Mouse (Mus musculus) megakaryocyte-erythroid progenitor cell, adult 5-6 weeks (primary cell): ENCODE results near the gene Tepsin. TPM values are rescaled to one million over a fixed set of nuclear protein-coding genes. Genes with fewer than 3 reads are reported as not detected.

Experiments
- ATAC-seq: replicated peaks from 2 replicates; pipeline ENCODE4 v1.8.0; 2016; ENCODE audit warnings: mild to moderate bottlenecking, inconsistent platforms; ENCODE audit not compliant: severe bottlenecking, poor library complexity, low FRiP score, low TSS enrichment
- total RNA-seq, 2 experiments: library from RNA; stranded (forward) in 1 of 2; stranded (reverse) in 1 of 2; fragments of 200-1000, 215-1000 nt in 1 of 2; fragments of >200 nt in 1 of 2; fragmentation: Nextera tagmentation in 1 of 2; gene quantifications; 2 replicates each; pipeline ENCODE4 v1.2.3; 2014 to 2017

The Tepsin gene
- total RNA-seq, 2 experiments from 2014 or later = 6.0 to 24.1 TPM

- ATAC-seq = no peak
These were observed 56.2 kb downstream of the Tepsin start for GRCm38 (mm10) chr11:120042141-120042838.

GRCm38 (mm10) chr11:120041191-120042123, 57.1 kb downstream of the Tepsin start:
- ATAC-seq = no peak

Other genes starting within 250 kb of the Tepsin start
- gene Chmp6, start 185.3 kb downstream of the Tepsin start, total RNA-seq (2014; fragmentation: Nextera tagmentation) = 13.6 and 25.2 TPM in 2 replicates
- 17.7 and 92.3 TPM in 2 replicates for gene Chmp6, start 185.3 kb downstream of the Tepsin start, total RNA-seq (2017)
- gene Baiap2, start 156.0 kb downstream of the Tepsin start, total RNA-seq (2014; fragmentation: Nextera tagmentation) = 1.0 and 2.3 TPM in 2 replicates
- gene Baiap2, start 156.0 kb downstream of the Tepsin start, total RNA-seq (2017) = 1.5 and 17.7 TPM in 2 replicates
- gene Aatk, start 51.6 kb downstream of the Tepsin start, total RNA-seq (2014; fragmentation: Nextera tagmentation) = 0.62 TPM in 1 of 2 replicates, not detected in the other
- not detected in 2 replicates for gene Aatk, start 51.6 kb downstream of the Tepsin start, total RNA-seq (2017)
- 9.6 and 18.9 TPM in 2 replicates for gene Cep131, start 11.9 kb downstream of the Tepsin start, total RNA-seq (2014; fragmentation: Nextera tagmentation)
- 18.1 and 22.3 TPM in 2 replicates for gene Cep131, start 11.9 kb downstream of the Tepsin start, total RNA-seq (2017)
- gene Ndufaf8, start 197 bp upstream of the Tepsin start, total RNA-seq (2014; fragmentation: Nextera tagmentation) = 36.8 and 74.1 TPM in 2 replicates
- 21.2 and 41.9 TPM in 2 replicates for gene Ndufaf8, start 197 bp upstream of the Tepsin start, total RNA-seq (2017)
- 47.0 and 56.6 TPM in 2 replicates for gene Slc38a10, start 52.6 kb upstream of the Tepsin start, total RNA-seq (2014; fragmentation: Nextera tagmentation)
- 33.2 and 37.4 TPM in 2 replicates for gene Slc38a10, start 52.6 kb upstream of the Tepsin start, total RNA-seq (2017)
- 25.6 and 30.1 TPM in 2 replicates for gene Bahcc1, start 134.2 kb upstream of the Tepsin start, total RNA-seq (2014; fragmentation: Nextera tagmentation)
- gene Bahcc1, start 134.2 kb upstream of the Tepsin start, total RNA-seq (2017) = 6.7 and 7.0 TPM in 2 replicates
- 774 and 823 TPM in 2 replicates for gene Actg1, start 249.8 kb upstream of the Tepsin start, total RNA-seq (2014; fragmentation: Nextera tagmentation)
- 492 and 662 TPM in 2 replicates for gene Actg1, start 249.8 kb upstream of the Tepsin start, total RNA-seq (2017)